Mouse (Mus musculus) right cerebral cortex, postnatal 36 days (tissue): ENCODE data around the gene Zbtb42.

Experiments
- DNase-seq, 2 experiments: peaks; one replicate each; pipeline ENCODE4 v3.0.0; 2022; ENCODE audit warnings: low spot score in 2 of 2, mixed read lengths in 1 of 2

The Zbtb42 gene

DNA sequence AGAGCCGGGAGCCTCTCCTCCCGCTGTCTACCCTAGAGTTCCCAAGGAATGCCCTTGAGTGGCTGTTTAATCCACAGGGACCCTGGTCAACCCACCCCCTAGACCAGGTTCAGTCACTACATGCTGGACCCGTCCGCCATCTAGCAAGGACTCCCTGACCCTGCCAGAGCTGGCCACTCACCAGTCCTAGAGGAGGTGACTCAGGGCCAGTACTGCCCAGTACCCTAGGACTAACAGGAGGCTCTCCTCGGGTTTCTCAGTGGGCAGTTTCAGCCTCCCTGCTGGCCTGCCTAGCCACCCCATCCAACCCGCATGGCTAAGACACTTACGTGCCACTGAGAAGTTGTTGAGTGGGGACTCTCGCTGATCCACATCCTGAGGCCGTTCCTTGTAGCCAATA lies 16.8 kb upstream of the Zbtb42 start:
- DNase-seq: no peak

DNA sequence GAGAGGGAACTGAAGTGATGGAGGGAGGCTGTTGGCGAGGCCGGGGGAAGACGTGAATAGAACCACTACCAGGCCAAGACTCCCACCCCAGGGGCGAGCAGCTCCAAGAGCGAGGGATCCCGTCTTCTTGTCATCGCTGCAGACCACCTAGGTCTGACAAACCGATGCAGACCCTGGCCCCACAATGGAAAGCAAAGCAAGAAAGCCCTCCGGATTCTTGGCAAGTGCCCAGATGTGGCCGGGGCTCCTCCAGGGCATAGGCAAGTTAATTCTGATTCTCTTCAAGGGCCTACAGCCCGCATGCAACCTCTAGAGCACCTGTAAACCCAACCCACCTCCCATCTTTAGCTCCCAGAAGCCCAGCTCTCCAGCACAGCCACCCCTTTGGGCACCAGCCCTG lies 15.3 kb upstream of the Zbtb42 start:
- DNase-seq: no peak

DNA sequence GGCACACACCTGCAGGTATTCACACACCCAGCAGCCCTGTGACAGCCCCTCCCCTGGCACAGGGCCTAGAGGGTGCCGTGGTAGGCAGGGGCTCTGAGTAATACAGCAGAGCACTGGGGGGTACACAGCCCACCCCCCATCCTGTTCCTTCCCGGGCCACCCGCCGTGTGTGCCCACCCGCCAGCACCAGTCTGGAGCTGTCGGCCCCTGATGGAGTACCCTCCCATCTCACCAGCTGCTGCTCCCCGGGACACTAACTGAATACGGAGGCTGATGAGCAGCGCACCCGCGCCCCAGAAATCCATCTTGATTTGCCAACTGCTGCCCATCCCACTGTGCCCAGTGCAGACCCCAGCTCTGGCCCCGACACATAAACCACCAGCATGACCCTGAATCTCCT lies 14.9 kb upstream of the Zbtb42 start:
- DNase-seq: no peak

DNA sequence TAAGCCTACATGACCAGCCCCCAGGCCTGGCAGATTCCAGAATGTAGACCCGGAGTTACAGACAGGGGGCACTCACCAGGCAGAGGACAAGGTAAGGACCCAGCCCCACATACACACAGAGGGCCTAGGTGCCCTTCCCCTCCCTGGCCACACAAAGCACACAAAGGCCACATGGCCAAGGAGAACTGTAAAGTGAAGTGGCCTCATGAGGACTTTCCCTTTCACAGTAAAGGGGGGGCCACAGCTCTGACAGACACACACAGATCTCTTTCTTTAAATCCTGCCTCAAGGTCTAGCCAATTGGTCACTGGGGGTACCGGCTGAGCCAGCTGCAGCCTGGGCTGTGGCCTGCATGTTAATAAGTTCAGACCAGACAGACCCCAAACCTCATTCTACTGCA lies 14.5 kb upstream of the Zbtb42 start:
- no peak for DNase-seq

DNA sequence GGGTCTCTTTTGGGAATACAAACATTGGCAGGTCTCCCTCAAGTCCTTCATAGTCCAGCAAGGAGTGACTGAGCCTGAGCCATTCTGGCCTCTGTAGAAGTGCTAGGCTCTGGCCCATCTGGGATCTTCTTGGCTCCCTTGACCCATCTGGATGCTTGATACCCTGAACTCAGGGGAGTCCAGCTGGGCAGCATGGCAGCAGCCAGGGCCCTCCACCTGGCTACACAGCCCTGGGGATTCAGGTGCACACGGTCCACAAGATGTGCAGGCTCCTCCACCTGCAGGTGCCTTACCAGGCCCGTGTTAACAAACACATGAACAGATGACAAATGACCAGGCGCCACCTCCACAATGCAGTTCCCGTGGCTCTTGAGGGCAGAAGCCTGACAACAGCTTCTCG lies 14.0 kb upstream of the Zbtb42 start:
- no peak for DNase-seq

DNA sequence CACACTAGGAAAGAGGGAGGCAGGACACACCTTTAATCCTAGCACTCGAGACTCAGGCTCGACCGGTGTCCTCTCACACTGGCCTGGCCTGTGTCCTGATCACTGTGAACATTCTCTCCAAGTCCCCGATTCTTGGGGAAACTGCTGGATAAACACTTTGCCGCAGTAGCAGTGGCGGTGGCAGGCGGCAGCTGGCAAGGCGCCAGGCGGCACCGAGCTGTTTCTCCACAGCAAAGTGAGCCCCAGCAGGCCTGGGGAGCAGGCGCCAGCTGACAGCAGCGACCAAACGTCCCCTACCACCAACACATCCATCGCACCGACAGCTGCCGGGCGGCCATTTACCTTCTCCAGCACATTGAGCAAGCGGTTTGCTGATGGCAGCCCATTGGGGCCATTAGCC lies 13.2 kb upstream of the Zbtb42 start:
- peak; percentile 60 to 67 for DNase-seq

DNA sequence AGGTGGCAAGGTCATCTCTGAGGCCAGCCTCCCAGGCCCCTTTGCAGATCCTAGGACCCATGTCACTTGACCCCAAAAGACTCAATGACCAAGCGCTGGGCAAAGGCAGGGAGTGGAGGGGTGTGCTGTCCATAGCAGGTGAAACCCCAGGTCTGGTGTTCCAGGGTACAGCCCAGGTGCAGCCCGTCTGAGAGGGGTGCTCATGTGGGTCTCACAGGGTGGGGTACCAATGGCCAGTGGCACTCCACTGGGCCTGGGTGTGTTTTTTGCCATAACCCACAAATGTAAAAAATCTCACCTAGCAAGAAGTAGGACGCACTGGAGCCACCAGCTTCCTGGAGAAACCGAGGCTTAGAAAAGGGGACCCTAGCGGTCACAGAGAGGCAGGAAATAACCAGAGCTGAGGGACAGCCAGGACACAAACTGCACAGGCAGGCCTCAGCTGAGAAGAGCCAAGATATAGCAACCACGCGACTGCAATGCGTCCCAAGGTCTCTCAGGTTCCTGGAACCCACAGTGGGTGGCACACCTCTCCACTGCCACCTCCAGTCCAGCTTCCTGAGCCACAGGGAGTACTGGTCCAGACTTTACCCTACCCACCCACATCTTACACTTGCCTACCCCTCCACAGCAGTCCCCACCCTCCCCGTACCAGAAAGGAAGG lies 12.6 kb upstream of the Zbtb42 start:
- no peak for DNase-seq

DNA sequence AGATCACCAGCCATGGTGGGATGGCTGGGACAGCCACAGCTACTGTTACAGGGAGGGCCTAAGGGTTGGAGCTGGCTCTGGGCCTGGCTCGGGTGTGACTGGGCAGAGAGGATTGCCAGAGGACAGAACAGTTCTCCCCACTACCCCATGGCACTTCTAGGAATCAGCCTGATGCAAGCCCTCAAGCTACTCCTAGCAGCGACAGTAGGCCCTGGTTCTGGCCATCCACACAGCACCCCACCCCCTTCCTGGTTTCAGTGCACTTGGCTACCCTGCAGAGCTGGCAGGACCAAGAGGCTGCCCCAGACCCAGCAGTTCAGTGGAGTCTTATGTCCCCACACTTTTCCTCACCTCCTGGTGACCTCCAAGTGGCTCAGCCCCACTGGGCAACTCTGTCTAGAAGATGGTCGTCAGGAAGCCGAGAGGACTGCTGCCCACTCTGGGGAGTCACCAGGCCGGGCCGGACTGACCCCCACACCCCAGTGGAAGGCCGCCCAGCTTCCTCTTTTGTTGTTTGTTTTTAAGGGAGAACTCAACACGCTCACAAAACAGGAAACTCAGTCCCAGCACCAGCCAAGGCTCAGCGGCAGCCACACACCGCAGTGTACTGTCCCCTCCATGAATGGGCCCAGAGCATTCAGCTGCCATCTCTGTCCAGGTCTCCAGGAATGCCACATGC lies 10.9 kb upstream of the Zbtb42 start:
- no peak for DNase-seq

DNA sequence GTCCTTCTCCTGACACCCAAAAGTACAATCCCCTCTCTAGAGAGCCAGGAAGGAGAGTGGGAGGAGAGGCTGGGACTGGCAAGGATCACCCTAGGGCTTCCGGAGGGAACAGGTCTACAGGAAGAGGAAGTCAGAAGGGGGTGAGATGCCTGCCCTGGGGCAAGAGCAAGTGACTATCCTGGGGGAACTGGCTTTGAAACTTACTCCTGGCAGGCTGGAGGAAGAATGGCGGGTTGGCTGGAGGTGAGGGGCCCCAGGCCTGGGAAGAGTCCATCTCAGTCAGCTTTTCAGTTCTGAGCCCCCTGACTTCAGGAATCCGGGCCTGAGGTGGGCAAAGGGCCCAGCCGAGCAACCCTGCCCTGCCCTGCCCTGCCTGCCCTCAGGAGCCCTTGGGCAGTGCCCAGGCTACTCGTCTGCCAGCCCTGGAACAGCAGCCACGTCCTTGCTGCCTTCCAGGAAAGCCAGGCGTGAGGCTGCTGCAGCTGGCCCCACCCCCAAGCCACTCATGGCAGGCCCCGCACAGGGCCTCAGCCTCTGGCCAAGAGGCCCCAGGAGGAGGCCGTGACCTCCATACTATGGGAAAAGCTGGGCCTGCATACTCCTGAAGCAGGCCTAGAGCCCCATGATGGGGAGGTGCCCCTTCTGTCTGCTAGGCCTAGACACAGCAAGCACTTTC lies 7.8 kb upstream of the Zbtb42 start:
- no peak for DNase-seq

DNA sequence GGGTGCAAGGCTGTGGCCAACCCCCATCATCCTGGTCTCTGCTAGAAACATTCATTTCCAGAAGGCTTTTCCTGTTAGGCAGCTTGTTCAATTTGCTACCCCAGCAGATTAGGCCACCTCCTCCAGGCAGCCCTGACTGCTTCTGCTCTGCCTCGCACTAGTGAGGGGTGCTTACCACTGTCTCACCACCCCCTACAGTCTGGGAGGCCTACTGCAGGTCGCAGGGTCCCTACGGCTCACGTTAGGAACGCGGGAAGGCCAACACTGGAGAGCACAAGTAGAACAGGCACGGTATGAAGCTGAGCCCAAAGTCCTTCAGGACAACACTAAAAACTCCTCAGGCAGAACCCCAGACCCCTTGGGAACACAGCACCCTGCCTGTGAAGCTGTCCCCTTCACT lies 6.7 kb upstream of the Zbtb42 start:
- DNase-seq: no peak

DNA sequence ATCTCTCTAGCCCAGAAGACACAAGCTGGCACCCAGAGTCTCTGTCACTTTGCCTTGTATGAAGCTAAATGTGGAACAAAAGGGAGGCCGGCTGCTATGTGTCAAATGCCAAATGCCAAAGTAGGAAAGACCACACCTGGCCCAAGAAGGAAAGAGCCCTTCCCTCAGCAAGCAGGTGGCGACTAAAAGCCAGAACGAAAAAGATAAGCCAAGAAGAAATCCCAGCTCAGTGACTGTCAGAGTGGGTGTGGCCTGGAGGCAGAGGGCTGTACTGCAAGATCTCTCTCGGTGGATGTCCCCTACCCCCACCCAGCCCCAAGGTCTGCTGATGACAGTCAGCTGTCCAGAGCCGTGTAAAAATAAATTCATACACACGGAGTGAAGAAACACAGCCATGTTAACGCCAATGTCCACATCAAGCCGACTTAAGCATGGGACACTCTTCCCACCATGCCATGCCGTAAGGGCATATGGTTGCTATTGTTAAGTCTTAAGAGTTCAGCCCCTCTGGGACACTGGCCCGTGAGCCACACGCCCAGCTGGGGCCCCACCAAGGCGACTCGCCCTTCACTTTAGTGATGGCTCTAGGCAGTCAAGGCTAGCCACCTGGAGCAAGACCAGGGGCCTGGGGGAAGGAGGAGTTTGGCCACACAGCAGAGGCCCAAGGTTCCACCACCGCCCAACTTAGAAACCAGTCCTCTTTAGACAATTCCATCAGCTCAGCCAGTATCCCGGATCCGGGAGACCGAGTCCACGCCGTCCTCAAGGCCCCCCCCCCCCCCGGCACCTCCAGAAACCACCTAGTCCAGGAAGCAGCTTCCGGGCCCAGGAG lies 5.7 kb upstream of the Zbtb42 start:
- DNase-seq: no peak

DNA sequence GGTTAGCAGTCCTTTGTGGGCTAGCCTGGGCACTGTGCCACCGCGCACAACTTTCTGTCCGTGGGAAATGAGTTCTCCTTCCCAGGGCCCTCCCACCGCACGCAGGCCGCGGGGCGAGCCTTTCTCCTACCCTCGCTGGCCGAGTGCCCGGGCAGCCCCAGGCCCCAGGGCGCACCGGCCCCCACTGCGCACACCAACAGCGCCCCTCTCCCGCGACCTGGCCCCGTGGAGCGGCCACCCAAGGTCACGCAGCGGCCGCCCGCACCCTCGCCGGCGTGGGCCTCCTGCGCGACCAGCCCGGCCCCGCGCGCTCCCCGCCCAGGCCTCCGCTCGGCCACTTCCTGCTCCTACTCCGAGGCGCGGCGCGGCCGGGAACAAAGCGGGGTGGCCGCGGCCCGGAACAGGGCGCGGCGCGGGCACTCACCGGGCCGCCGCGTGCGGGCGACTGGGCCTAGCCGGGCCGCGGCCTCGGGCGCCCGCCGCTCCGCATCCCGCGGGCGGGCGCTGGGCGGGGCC lies 5.0 kb upstream of the Zbtb42 start:
- DNase-seq: no peak

DNA sequence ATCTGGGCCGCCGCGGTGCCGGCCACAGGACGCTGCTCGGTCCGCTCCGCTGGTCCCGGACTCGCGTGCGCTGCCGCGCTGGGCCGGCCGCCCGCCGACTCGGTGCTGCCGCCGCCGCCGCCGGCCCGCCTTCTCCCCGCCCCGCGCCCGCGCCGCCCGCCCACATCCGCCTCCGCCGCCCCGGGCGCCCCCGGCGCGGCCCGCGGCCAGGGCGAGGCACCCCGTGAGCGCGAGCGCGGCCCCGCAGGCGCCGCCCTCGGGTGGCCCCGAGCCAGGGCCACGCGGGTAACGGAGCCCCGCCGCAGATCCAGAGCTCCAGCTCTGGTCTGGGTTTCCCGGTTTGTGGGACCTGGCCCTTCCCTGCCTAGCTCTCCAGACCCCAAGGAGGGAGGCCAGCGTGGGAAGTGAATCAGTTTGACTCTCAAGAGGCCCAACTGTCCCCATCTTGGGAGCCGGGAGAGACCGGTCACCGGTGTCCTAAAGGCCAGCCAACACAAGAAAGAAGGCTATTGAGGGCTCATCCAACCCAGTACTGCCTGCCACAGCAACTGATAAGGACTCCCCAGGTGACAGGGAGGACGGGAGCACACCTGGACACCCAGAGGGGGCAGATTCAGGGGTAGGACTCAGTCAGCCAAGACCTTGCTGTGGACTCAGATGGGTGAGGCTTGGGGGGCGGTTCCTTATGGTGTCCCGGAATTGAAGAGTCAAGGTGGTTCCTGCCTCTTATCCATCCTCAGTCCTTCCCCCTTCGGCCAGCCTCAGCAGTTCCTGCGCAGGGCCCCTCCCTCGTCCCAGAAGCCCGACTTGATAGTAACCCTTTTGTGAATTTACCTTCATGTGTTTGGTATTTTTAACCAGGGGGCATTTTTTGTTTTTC lies 4.3 kb upstream of the Zbtb42 start, which contains the start of gene Akt1:
TSS of gene Akt1 (minus strand) at position 753 of the 880 bp plus-strand sequence.
- no peak for DNase-seq

DNA sequence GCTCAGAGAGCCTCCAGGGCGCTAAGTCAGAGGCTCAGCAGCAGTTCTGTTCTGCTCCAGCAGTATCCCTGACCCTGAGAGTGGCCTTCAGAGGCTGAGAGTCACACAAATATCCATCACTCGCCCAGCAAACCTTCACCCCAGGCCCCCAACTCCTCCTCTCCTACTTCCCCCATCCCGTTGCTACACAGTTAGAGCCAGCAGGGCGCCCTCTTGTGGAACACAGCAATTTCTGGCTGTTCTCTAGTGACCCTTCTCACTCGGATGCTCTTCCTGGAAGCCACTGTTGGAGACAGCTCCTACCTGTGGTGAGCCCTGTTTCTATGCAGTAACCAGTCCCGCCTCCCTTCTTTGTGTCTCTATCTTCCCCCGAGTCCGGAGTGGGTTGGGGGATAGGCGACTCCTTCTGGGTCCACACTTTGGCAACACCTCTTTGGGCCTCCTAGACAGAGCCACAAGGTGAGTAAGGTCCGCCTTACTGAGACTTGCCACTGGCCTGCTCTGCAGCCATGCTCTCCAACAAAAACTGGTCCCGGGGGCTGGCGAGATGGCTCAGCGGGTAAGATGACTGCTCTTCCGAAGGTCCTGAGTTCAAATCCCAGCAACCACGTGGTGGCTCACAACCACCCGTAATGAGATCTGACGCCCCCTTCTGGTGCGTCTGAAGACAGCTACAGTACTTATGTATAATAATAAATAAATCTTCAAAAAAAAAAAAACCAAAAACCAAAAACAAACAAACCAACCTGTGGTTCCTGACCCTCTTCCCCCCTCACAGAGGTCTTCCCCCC lies 3.2 kb upstream of the Zbtb42 start:
- peak in 1 of 2 experiments; percentile 57 for DNase-seq

DNA sequence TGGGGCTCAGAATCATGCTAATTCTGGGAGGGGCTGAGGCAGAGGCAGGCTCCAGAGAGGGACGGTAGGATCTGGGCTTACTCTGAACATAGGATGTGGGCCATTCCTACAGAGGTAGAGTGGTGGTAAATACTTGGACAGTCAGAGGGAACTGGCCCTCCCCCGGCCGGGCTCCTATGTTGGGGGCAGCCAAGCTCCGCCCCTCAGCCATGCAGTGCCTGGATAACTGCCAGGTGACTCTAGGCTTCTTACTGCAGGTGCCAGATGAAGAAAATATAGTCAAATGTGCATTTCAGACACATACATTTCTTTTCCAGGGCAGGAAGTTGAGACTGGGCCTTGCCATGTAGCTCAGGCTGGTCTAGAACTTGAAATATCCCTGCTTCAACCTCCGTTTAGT lies 1.6 kb upstream of the Zbtb42 start:
- no peak for DNase-seq

DNA sequence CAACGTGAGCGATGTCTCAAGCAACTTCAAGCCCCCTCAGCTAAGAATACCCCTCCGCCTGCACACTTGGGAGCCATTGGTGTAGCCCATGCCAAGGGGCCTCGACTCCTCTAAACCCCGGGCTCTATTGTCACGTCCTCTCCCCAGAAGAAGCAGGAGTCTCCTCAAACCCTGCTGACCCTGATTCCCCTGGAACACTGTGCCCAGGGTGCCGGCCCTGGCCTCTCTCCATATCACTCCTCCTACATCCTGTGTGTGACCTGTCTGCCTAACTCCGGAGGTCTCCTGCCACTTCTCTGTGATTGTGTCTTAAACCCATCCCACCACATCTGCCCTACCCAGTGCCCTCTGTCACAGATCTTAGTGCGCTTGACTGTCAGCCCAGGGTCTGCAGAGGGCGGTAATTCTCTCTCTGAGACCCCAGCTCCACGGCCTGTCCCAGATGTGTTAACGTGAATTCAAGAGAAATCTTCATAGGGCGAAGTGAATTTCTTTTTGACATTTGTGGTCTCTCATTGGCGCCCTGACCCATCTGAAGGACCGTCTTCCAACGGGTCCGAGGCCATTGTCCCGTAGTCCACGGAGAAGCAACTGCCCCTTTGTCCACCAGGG lies 579 bp upstream of the Zbtb42 start:
- DNase-seq: no peak

DNA sequence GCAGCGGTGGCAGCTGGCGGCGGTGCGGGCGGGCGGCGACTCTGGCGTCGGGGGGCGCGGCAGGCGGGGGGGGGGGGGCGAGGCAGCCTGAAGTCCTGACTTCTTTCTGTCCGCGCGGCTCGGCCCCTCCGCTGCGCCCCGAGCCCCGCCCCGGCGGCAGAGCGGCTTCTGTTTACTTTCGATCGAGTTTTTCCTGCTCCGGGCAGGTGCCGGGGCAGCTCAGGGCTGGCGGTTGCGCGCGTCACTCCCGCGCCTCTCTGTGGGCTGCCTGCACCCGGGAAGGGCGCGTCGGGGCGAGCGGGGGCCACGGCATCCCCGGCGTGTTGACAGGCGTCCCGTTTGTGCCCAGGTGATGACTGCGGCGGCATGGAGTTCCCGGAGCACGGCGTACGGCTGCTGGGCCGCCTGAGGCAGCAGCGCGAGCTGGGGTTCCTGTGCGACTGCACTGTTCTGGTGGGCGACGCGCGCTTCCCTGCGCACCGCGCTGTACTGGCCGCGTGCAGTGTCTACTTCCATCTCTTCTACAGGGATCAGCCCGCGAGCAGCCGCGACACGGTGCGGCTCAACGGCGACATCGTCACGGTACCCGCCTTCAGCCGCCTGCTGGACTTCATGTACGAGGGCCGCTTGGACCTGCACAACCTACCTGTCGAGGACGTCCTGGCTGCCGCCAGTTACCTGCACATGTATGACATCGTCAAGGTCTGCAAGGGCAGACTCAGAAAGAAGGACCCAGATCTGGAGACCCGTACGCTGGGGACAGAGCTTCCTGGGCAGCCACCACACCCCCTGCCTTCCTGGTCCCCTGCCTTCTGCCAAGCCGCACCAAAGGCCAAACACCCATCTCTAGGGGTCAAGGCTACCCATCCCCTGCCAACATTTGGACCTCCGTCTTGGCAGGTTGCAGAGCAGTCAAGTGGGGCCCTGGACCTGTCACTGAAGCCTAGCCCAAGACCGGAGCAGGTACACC lies 684 bp downstream of the Zbtb42 start:
- DNase-seq: no peak

DNA sequence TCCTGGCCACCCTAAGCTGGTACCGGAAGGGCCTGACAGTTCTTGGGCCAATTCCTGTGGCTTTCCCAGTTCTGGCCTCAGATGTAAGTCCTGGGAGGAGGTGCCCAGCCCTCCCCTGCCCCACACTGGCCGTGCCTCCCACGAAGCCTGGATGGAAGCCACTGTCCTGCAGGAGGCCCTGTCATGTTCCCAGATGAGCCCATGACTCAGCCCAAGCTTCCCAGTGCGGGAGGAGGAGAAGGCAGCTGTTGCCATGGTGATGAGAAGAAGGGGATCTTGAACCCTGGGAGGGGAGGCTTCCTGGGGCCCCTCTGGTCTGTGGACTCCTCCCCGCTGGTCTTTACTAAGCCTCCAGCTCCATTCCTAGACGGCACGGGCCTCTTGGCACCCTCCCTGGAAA lies 4.7 kb downstream of the Zbtb42 start:
- DNase-seq: no peak

DNA sequence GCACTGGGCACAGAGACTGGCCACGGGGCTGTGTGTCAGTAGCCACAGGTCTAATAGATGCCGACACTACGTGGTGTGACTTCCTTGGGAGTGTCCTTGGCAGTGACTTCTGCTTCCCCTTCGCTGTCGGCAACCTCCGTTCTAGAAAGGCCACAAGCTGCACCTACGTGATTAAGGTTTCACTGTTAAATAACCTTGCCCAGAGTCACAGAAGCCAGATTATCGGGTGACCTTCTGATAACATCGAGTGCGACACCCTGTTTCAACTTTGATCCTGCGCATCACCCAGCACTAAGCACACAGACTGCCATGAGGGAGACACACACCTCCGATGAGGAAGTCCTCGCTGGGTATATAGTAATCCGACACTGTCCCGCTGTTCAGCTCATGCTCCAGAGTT lies 9.8 kb downstream of the Zbtb42 start:
- DNase-seq: no peak
